Mouse (Mus musculus) right cerebral cortex, postnatal 10 days (tissue): ENCODE results near the gene Galc.
A peak's percentile ranks its signal among the peaks of the same experiment; 100 is the strongest.

Experiments
- DNase-seq, 2 experiments: peaks; one replicate each; pipeline ENCODE4 v3.0.0; 2021; ENCODE audit warnings: low spot score in 2 of 2

Galc gene

DNA sequence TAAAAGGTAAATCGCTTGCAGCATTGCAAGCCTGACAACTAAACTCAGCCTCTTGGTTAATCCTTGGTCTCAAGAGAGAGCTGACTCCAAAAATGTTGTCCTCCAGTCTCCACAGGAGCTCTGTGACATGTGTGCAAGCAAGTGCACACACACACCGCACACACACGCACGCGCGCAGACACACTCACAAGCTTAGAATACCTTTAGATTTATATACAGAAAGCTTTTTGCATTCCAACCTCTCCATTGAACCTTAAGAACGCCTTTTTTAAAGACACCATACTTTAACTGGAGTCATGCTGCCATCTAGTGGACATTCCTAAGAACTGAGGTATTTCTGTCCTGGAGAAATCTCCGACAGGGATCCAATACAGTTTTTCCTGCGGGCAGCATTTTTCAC, 77.5 kb downstream of the Galc start:
- DNase-seq = peak; percentile 66 to 80

DNA sequence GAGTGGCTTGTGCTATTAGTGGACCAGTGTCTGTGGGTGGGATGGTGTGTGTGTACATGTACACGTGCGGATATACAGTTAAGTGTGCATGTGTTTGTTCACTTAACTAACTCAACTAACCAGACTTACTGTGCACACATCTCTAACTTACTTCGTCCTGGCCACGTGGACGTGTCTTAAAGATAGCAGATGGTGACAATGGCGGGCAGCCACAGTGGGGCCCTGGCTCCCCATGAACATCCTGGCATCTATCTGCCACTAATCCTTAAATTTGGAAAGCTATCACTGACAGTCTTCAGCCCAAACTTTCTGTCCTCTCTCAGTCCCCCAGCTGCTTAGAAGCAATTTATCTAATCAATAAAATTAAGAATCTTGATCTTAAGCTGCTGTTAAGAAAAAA, 78.5 kb downstream of the Galc start:
- peak in 1 of 2 experiments; percentile 52 for DNase-seq

DNA sequence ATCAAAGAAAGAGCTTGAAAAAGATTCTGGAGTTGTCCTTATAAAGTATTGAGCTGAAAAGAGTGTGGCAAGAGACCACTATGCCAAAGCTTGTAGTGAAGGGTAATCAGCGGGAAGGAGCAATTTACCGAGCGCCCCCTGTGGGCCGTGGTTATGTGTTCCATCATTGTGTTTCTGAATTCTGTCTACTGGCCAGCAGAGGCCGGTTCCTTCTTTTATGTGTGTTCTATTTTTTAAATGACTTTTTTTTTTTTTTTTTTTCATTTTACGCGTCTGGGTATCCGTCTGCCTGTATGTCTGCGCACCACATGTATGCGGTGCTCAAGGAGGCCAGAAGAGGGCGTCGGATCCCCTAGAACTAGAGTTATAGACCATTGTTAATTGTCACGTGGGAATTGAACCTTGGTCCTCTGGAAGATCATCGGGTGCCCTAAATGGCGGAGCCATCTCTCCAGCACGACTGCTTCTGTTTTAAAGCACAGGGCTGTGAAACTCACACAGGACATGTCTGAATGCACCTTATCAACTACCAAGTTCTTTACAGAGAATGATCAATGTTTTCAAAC, 78.9 kb downstream of the Galc start:
- DNase-seq = no peak

DNA sequence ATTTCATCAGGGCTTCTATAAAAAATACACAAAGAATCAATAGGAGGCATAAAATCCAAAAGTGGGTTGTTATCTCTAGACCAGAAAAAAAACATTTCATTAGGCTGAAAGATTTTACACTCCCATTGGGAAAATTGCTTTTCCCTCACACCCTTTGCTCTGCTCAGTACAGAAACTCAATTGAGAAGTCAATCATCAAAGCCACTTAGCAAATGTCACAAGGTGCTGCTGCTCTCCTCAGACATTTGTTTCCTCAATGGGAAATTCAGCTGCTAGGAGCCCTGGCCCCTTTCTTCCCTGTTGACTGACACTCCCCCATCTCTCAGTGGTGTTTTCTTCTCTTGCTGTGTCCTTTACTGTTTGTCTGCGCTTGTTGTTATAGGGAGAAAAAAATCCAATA, 79.8 kb downstream of the Galc start:
- DNase-seq = no peak

DNA sequence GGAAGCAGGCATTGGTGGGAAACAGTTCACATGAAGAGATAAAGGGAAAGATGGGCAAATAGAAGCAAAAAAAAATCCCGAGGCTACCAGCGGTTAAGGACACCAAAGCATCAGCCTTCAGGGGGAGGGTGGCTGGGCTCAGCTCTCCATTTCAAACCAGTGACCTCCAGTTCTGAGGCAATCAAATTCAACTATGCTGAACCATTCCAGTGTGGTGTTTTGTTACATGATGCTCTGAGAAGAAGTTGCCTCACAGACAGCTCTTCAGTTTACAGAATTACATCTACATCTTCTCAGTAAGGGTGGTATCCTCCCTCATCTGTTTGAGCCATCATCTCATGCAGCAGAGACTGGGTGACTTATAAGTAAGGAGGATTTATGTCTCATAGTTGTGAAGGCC, 82.6 kb downstream of the Galc start:
- no peak for DNase-seq

DNA sequence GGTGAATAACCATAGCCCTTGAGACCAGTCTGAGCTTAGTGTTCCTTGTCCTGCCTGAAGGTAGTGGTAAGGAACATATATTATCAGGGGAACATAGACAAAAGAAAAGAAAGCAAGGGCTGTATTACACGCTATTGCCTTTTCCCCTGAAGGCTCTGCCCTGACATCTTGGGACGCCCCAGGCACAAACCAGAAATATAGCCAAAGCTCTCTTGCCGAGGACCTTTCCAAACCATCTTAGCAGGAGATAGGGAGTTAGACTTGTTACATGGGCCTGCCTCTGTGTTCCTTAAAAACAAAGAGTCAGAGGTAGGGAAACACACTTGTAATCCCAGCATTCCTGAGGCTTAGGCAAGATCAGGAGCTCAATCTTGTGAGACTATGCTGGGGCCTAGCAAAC, 97.4 kb downstream of the Galc start:
- DNase-seq = no peak

DNA sequence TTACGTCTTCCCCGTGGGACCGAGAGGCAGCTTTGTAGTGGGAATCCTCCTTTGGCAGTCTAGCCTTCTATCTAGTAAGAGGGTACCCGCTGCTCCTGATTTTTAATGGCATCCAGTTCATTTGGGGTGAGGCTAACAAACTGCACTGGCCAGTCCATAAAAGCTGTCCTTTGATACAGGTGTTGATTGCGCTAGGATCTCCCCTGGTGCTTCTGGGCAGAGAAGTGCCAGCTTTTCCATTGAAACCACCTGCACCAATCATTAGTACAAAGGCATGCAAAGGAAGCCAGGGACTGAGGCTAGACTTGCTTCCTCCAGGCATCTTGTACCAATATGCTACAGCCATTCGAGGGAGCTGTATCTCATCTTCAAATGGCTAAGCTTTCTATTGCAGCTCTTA, 98.4 kb downstream of the Galc start:
- no peak for DNase-seq
